Mouse (Mus musculus) liver, embryonic 14.5 days (tissue): ENCODE measurements at regions not wholly inside any gene's neighbourhood (a gene's known extent, or its start where the extent isn't known, plus 50 kb on each side); places are given as distances from the start of the nearest gene placed in this dataset.

Experiments
- ATAC-seq: fragments of 200-750 bp; cut with Nextera tagmentation; 2 replicates; pipeline ENCODE4 v1.8.0; 2017; ENCODE audit warnings: moderate number of reproducible peaks, mild to moderate bottlenecking, moderate library complexity; ENCODE audit not compliant: insufficient read depth
- DNase-seq, 3 experiments: peaks; one replicate each; pipeline ENCODE4 v3.0.0-alpha.2; 2012 to 2013; ENCODE audit warnings: low read depth in 3 of 3, low spot score in 3 of 3
- H3K27ac ChIP-seq: fragments of 300-500 bp; sonication (generic); 2 replicates; pipeline ENCODE4 v1.5.1; 2014; ENCODE audit warnings: moderate library complexity, mild to moderate bottlenecking, control low read depth, inconsistent platforms
- H3K27me3 ChIP-seq: fragments of 300-500 bp; sonication (generic); 2 replicates; pipeline ENCODE4 v1.6.1; 2014; ENCODE audit warnings: mild to moderate bottlenecking, low read length, moderate library complexity; ENCODE audit not compliant: control insufficient read depth, insufficient read depth
- H3K36me3 ChIP-seq: fragments of 300-500 bp; sonication (generic); replicated peaks from 2 replicates; pipeline ENCODE4 v1.6.1; 2014; ENCODE audit warnings: low read depth; ENCODE audit not compliant: control insufficient read depth, insufficient read depth
- H3K4me1 ChIP-seq, 2 experiments: fragments of 200-500 bp in 1 of 2; fragments of 300-500 bp in 1 of 2; sonication (generic) in 1 of 2; replicated peaks; 2 replicates each; pipeline ENCODE4 v1.6.1; 2012 to 2014; ENCODE audit warnings: antibody characterized with exemption in 1 of 2, inconsistent platforms in 1 of 2, low read length in 1 of 2; ENCODE audit not compliant: control insufficient read depth in 2 of 2, insufficient read depth in 2 of 2
- H3K4me2 ChIP-seq: fragments of 300-500 bp; sonication (generic); 2 replicates; pipeline ENCODE4 v1.6.1; 2014; ENCODE audit warnings: low read depth, mild to moderate bottlenecking, control low read depth, moderate library complexity
- H3K4me3 ChIP-seq, 2 experiments: fragments of 200-500 bp in 1 of 2; fragments of 300-500 bp in 1 of 2; sonication (generic) in 1 of 2; 2 replicates each; pipeline ENCODE4 v1.5.1; 2012 to 2014; ENCODE audit warnings: low read depth in 2 of 2, low read length in 2 of 2, mild to moderate bottlenecking in 2 of 2, control low read depth in 1 of 2, inconsistent platforms in 1 of 2, moderate library complexity in 1 of 2; ENCODE audit not compliant: insufficient read depth in 1 of 2
- H3K9ac ChIP-seq: fragments of 300-500 bp; sonication (generic); replicated peaks from 2 replicates; pipeline ENCODE4 v1.6.1; 2014; ENCODE audit warnings: mild to moderate bottlenecking, control low read depth, moderate library complexity
- H3K9me3 ChIP-seq: fragments of 300-500 bp; sonication (generic); 2 replicates; pipeline ENCODE4 v1.6.1; 2016; ENCODE audit warnings: low read length, mixed read lengths; ENCODE audit not compliant: control insufficient read depth
- CTCF ChIP-seq: IDR thresholded peaks from 2 replicates; pipeline ENCODE4 v1.5.1; 2016; ENCODE audit warnings: antibody characterized with exemption, low read depth, control low read depth
- EP300 ChIP-seq: IDR thresholded peaks from 2 replicates; pipeline ENCODE4 v1.6.1; 2016; ENCODE audit warnings: antibody characterized with exemption, low read depth
- WGBS: fragments of 180-500 bp; shearing (Covaris S2); extraction: QIAGEN DNeasy Blood & Tissue Kit; methylation state at CpG from one replicate; pipeline ENCODE4 v1.1.7; 2014; ENCODE audit not compliant: insufficient replicate concordance; 5-methylcytosine and 5-hydroxymethylcytosine counted together

- WGBS, result 69% methylated on average over 16 of the region's 16 CpGs
These were observed 628.6 kb upstream of the Gm10131 start for GRCm38 (mm10) chr8:34739836-34740804.

GRCm38 (mm10) chr8:34736214-34736613, 624.7 kb upstream of the Gm10131 start:
- Histone ChIP-seq H3K4me2 (no peak overlapping the region), H3K9ac (no peak overlapping the region), H3K27ac (no peak overlapping the region), H3K4me1 (no peaks in the 10 kb centered on the region; a peak in 1 of 4 replicates), H3K36me3 (no peaks in the 10 kb centered on the region), H3K27me3 (no peaks in the 10 kb centered on the region), H3K9me3 (no peaks in the 10 kb centered on the region), H3K4me3 (no peak overlapping the region)
- WGBS, result 61% methylated on average over 4 of the region's 4 CpGs
- DNase-seq, result no peak
- no peak for TF ChIP-seq EP300
- no peak for TF ChIP-seq CTCF
- ATAC-seq, result no peak

More at GRCm38 (mm10) chr8:34739836-34740804, 628.6 kb upstream of the Gm10131 start:
- no peaks in the 10 kb centered on the region for H3K9me3 ChIP-seq
- H3K4me1 ChIP-seq, result no peaks in the 10 kb centered on the region
- H3K4me2 ChIP-seq, result no peak overlapping the region
- no peak overlapping the region for H3K4me3 ChIP-seq
- ATAC-seq (no peak), DNase-seq (no peak)
- no peaks in the 10 kb centered on the region for H3K27me3 ChIP-seq
- no peak overlapping the region for H3K27ac ChIP-seq
- no peaks in the 10 kb centered on the region for H3K36me3 ChIP-seq
- TF ChIP-seq EP300, result no peak
- H3K9ac ChIP-seq, result no peak overlapping the region

- no peak overlapping the region for H3K4me3 ChIP-seq
- WGBS, result 35% methylated on average over 4 of the region's 4 CpGs
- no peak for ATAC-seq
- TF ChIP-seq EP300 (no peak), CTCF (no peak)
- no peaks in the 10 kb centered on the region for H3K9me3 ChIP-seq
- no peaks in the 10 kb centered on the region for H3K36me3 ChIP-seq
- no peak overlapping the region for H3K9ac ChIP-seq
- no peak overlapping the region for H3K27ac ChIP-seq
- no peak overlapping the region for H3K4me2 ChIP-seq
- H3K27me3 ChIP-seq, result no peaks in the 10 kb centered on the region
- no peaks in the 10 kb centered on the region; a peak in 1 of 4 replicates for H3K4me1 ChIP-seq
- no peak for DNase-seq
These were observed 623.5 kb upstream of the Gm10131 start for GRCm38 (mm10) chr8:34735006-34735405.

- Histone ChIP-seq H3K27ac (no peak overlapping the region), H3K4me2 (no peak overlapping the region), H3K4me3 (no peak overlapping the region), H3K27me3 (no peaks in the 10 kb centered on the region), H3K4me1 (no peaks in the 10 kb centered on the region; a peak in 1 of 4 replicates), H3K9me3 (no peaks in the 10 kb centered on the region), H3K9ac (no peak overlapping the region), H3K36me3 (no peaks in the 10 kb centered on the region)
- 32% methylated on average over 2 of the region's 2 CpGs for WGBS
- DNase-seq (no peak), ATAC-seq (no peak)
- no peak for TF ChIP-seq EP300
- TF ChIP-seq CTCF, result no peak
These were observed 621.3 kb upstream of the Gm10131 start for GRCm38 (mm10) chr8:34732808-34733207.

- H3K4me3 ChIP-seq, result no peak overlapping the region
- no peak for TF ChIP-seq EP300
- TF ChIP-seq CTCF, result no peak
- H3K36me3 ChIP-seq, result no peaks in the 10 kb centered on the region
- H3K27me3 ChIP-seq, result no peaks in the 10 kb centered on the region
- H3K4me1 ChIP-seq, result no peaks in the 10 kb centered on the region; a peak in 1 of 4 replicates
- 11% methylated on average over 1 of the region's 1 CpGs for WGBS
- no peak for DNase-seq
- H3K9me3 ChIP-seq, result no peaks in the 10 kb centered on the region
- no peak overlapping the region for H3K4me2 ChIP-seq
- ATAC-seq, result no peak
- H3K9ac ChIP-seq, result no peak overlapping the region
- no peak overlapping the region for H3K27ac ChIP-seq
These were observed 620.8 kb upstream of the Gm10131 start for GRCm38 (mm10) chr8:34732362-34732761.
